Mouse (Mus musculus): Measurements from ENCODE around the gene Ltb.

DNA sequence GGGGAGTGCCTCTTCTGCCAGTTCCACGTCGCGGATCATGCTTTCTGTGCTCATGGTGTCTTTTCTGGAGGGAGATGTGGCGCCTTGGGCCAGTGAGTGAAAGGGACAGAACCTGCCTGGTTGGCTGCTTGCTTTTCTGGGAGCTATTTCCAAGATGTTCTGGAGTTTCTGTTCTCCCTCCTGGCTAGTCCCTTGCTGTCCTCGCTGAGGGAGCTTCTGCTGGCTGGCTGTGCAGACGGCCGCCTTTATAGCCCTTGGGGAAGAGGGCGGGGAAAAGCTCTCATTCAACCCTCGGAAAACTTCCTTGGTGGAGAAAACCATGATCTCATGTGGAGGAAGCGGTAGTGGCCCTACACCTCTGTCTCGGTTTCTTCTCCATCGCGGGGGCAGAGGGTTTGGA lies 7.5 kb downstream of the Ltb start, which contains the start of gene Tnf:
- no peak for TF ChIP-seq CTCF (IDR thresholded peaks at IDR 0.05; ENCODE audit: borderline replicate concordance, extremely low read depth, insufficient read depth, insufficient read length)
- TF ChIP-seq POLR2A (IDR thresholded peaks at IDR 0.05; ENCODE audit: borderline replicate concordance, extremely low read depth, insufficient read depth, insufficient read length, poor library complexity, severe bottlenecking): no peak

Measured in brain, embryonic 14.5 days (tissue).